Mouse (Mus musculus): ENCODE data around the gene Tfb2m. TPM values are rescaled to one million over a fixed set of nuclear protein-coding genes. Genes with fewer than 3 reads are reported as not detected.

The Tfb2m gene
- total and polyA plus RNA-seq, 3 experiments: 19.3 to 20.9 TPM; not detected in 1

DNA sequence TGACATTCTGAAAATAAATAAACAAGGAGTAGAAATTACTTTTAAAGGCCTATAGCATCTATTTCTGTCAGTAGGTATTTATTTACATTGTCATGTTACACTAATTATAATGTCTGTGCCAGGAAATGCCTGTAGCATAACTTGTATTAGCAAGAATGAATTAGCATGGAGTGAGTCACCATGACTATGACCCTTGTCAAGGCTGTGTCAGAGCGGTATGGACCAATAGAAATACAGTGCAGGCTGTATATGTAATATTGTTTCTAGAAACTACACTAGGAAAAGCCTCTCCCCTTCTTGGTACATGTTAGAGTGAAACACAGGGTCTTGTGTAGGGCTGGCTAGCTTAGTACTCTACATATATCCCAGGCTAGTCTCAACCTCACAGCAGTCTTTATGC is 24.4 kb upstream of the Tfb2m start:
- no peak for TF ChIP-seq MYC (IDR thresholded peaks at IDR 0.05; ENCODE audit: low read depth, low read length)
- TF ChIP-seq USF1 (IDR thresholded peaks at IDR 0.05; ENCODE audit: low read depth, low read length): no peak
- TF ChIP-seq TCF12 (IDR thresholded peaks at IDR 0.05; ENCODE audit: low read depth, low read length): no peak
- no peak for TF ChIP-seq MAFK (IDR thresholded peaks at IDR 0.05; ENCODE audit: borderline replicate concordance, low read depth, low read length)
- no peak for TF ChIP-seq POLR2A (IDR thresholded peaks at IDR 0.05; ENCODE audit: control insufficient read depth in 1 of 2, insufficient read depth in 1 of 2, low read depth in 1 of 2, low read length in 2 of 2, poor library complexity in 1 of 2)
- TF ChIP-seq KAT2A (conservative IDR thresholded peaks at IDR 0.05; ENCODE audit: low read depth, low read length): no peak
- no peak for TF ChIP-seq MYB (IDR thresholded peaks at IDR 0.05; ENCODE audit: low read depth, low read length)
- no peak for TF ChIP-seq JUND (IDR thresholded peaks at IDR 0.05; ENCODE audit: low read depth, low read length)
- no peak for TF ChIP-seq HCFC1 (IDR thresholded peaks at IDR 0.05; ENCODE audit: low read depth, low read length)
- no peak for TF ChIP-seq ZNF384 (IDR thresholded peaks at IDR 0.05; ENCODE audit: low read depth, low read length)
- no peak for TF ChIP-seq NRF1 (IDR thresholded peaks at IDR 0.05; ENCODE audit: insufficient read depth, low read depth, low read length, poor library complexity, severe bottlenecking)
- no peak for TF ChIP-seq TBP (IDR thresholded peaks at IDR 0.05; ENCODE audit: low read depth, low read length)
- TF ChIP-seq ELF1 (IDR thresholded peaks at IDR 0.05; ENCODE audit: low read depth, low read length): no peak
- TF ChIP-seq RCOR1 (IDR thresholded peaks at IDR 0.05; ENCODE audit: low read depth, low read length): no peak
- no peak for TF ChIP-seq CHD1 (IDR thresholded peaks at IDR 0.05; ENCODE audit: low read depth, low read length)
- H3K27ac ChIP-seq (ENCODE audit: control insufficient read depth, low read depth, low read length): no peak overlapping the region
- DNase-seq (ENCODE audit: low read depth, low spot score): no peak
- no peaks in the 10 kb centered on the region for H3K9me3 ChIP-seq (replicated peaks; ENCODE audit: insufficient read depth, low read length)
- H3K4me3 ChIP-seq (ENCODE audit: control insufficient read depth in 1 of 2, insufficient read depth in 1 of 2, low read depth in 2 of 2, low read length in 2 of 2): no peak overlapping the region
- 0 out of 2 replicates have a peak, but pooled peaks cover 1% of the 10 kb centered on the region for H3K79me2 ChIP-seq (ENCODE audit: control insufficient read depth, insufficient read depth, low read length, poor library complexity)
- peaks cover 0 to 15% of the 10 kb centered on the region in 2 experiments; a peak in 2 of 4 replicates for H3K36me3 ChIP-seq (ENCODE audit: control insufficient read depth in 1 of 2, insufficient read depth in 2 of 2, low read length in 2 of 2)
- H3K4me1 ChIP-seq (ENCODE audit: control insufficient read depth in 1 of 2, insufficient read depth in 2 of 2, low read length in 2 of 2): peaks cover 6 to 14% of the 10 kb centered on the region in 2 experiments; a peak in 3 of 4 replicates
- no peaks in the 10 kb centered on the region for H3K27me3 ChIP-seq (ENCODE audit: control insufficient read depth in 1 of 2, insufficient read depth in 2 of 2, low read length in 2 of 2)
- H3K9ac ChIP-seq (ENCODE audit: control insufficient read depth, low read depth, low read length, poor library complexity, severe bottlenecking): no peak overlapping the region

DNA sequence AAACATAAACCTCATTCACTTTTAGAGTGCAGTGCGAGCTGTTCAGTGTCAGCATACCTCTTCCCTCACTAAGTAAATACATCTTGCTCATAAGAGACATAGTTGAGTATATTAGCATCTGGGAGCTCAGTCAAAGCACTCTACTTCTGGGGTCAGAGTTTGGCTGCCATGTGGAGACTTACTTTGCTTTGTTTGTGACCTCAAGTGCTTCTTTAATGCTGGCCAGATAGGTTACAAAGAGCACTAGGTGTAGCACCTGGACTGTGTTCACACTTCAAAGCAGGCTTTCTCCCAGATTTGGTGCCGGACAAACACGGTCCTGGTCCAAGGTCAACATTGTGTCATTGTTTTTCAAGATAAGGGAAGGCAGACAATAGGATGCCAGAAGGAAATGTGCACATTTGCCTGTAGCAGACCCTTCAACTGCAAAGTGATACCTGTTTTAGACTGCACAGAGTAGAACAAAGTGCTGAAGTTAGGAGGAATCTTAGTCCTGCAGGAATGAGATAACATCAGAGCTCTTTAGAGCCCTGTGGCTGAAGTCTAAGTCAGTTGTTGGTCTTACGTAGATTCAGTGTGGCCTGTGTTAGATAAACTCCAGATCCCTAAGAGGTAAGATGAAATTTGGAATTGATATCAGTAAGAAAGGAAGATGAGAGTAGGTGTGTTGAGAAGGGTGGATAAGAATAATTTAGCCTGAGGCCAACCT is 22.8 kb upstream of the Tfb2m start:
- Histone ChIP-seq H3K36me3 (ENCODE audit: control insufficient read depth in 1 of 2, insufficient read depth in 2 of 2, low read length in 2 of 2) (peaks cover 0 to 15% of the 10 kb centered on the region in 2 experiments; a peak in 2 of 4 replicates), H3K4me1 (ENCODE audit: control insufficient read depth in 1 of 2, insufficient read depth in 2 of 2, low read length in 2 of 2) (peaks cover 5 to 12% of the 10 kb centered on the region in 2 experiments; a peak in 3 of 4 replicates), H3K4me3 (ENCODE audit: control insufficient read depth in 1 of 2, insufficient read depth in 1 of 2, low read depth in 2 of 2, low read length in 2 of 2) (no peak overlapping the region), H3K27me3 (ENCODE audit: control insufficient read depth in 1 of 2, insufficient read depth in 2 of 2, low read length in 2 of 2) (no peaks in the 10 kb centered on the region), H3K9ac (ENCODE audit: control insufficient read depth, low read depth, low read length, poor library complexity, severe bottlenecking) (no peak overlapping the region), H3K79me2 (ENCODE audit: control insufficient read depth, insufficient read depth, low read length, poor library complexity) (0 out of 2 replicates have a peak, but pooled peaks cover 1% of the 10 kb centered on the region), H3K27ac (ENCODE audit: control insufficient read depth, low read depth, low read length) (no peak overlapping the region), H3K9me3 (replicated peaks; ENCODE audit: insufficient read depth, low read length) (no peaks in the 10 kb centered on the region)
- peak; percentile 36 for DNase-seq (ENCODE audit: low read depth, low spot score)
- TF ChIP-seq GATA1 (IDR thresholded peaks at IDR 0.05; ENCODE audit: low read depth, low read length) (peak; percentile 55), RAD21 (IDR thresholded peaks at IDR 0.05; ENCODE audit: low read depth, low read length) (no peak), UBTF (IDR thresholded peaks at IDR 0.05; ENCODE audit: borderline replicate concordance, insufficient read depth, low read depth, low read length) (no peak)

Data from MEL (cell line).